Mouse (Mus musculus) heart, postnatal 0 days (tissue): Measurements from ENCODE around the gene Cyp51. TPM values are rescaled to one million over a fixed set of nuclear protein-coding genes. Genes with fewer than 3 reads are reported as not detected.
A peak's percentile ranks its signal among the peaks of the same experiment; 100 is the strongest.

Experiments
- ATAC-seq: fragments of 200-750 bp; cut with Nextera tagmentation; 2 replicates; pipeline ENCODE4 v1.8.0; 2017; ENCODE audit warnings: low read depth, moderate number of reproducible peaks, moderate library complexity; ENCODE audit not compliant: insufficient read depth
- DNase-seq: peaks from one replicate; pipeline ENCODE4 v3.0.0-alpha.2; 2016; ENCODE audit warnings: low spot score
- H3K27ac ChIP-seq: fragments of 300-500 bp; sonication (generic); 2 replicates; pipeline ENCODE4 v1.5.1; 2014; ENCODE audit warnings: low read depth, mild to moderate bottlenecking
- H3K27me3 ChIP-seq: fragments of 300-500 bp; sonication (generic); 2 replicates; pipeline ENCODE4 v1.6.1; 2014; ENCODE audit warnings: low read length, mixed read lengths; ENCODE audit not compliant: control insufficient read depth, insufficient read depth
- H3K36me3 ChIP-seq: fragments of 300-500 bp; sonication (generic); replicated peaks from 2 replicates; pipeline ENCODE4 v1.6.1; 2014; ENCODE audit warnings: low read length, mixed read lengths; ENCODE audit not compliant: control insufficient read depth, insufficient read depth
- H3K4me1 ChIP-seq: fragments of 300-500 bp; sonication (generic); 2 replicates; pipeline ENCODE4 v1.6.1; 2014; ENCODE audit warnings: antibody characterized with exemption; ENCODE audit not compliant: control insufficient read depth, insufficient read depth
- H3K4me2 ChIP-seq: fragments of 300-500 bp; sonication (generic); 2 replicates; pipeline ENCODE4 v1.6.1; 2014; ENCODE audit warnings: low read depth, mild to moderate bottlenecking, low read length, moderate library complexity
- H3K4me3 ChIP-seq: fragments of 300-500 bp; sonication (generic); 2 replicates; pipeline ENCODE4 v1.5.1; 2014; ENCODE audit warnings: low read depth, low read length
- H3K9ac ChIP-seq: fragments of 300-500 bp; sonication (generic); replicated peaks from 2 replicates; pipeline ENCODE4 v1.6.1; 2014; ENCODE audit warnings: low read depth, low read length, mixed read lengths
- H3K9me3 ChIP-seq: fragments of 300-500 bp; sonication (generic); replicated peaks from 2 replicates; pipeline ENCODE4 v1.6.1; 2016; ENCODE audit warnings: low read length; ENCODE audit not compliant: control insufficient read depth
- CTCF ChIP-seq: IDR thresholded peaks from 2 replicates; pipeline ENCODE4 v1.5.1; 2016; ENCODE audit warnings: antibody characterized with exemption, control low read depth, low read depth
- EP300 ChIP-seq: IDR thresholded peaks from 2 replicates; pipeline ENCODE4 v1.6.1; 2016; ENCODE audit warnings: antibody characterized with exemption, low read depth
- WGBS: fragments of 180-500 bp; shearing (Covaris S2); extraction: QIAGEN DNeasy Blood & Tissue Kit; methylation state at CpG from one replicate; pipeline ENCODE4 v1.1.7; 2014; 5-methylcytosine and 5-hydroxymethylcytosine counted together
- polyA plus RNA-seq: library from polyadenylated mRNA; unstranded; fragments of >200 nt; fragmentation: Nextera tagmentation; extraction: Ambion mirVana; gene quantifications from 2 replicates; pipeline ENCODE4 v1.2.1, GENCODE M21; 2015
- total RNA-seq: library from RNA; depleted of rRNA; stranded (reverse); fragments of >200 nt; gene quantifications from 2 replicates; pipeline ENCODE4 v1.2.3, GENCODE M21; 2014; ENCODE audit warnings: low replicate concordance

Gene Cyp51
- total and polyA plus RNA-seq, 2 experiments from 2014 or later, result 18.5 to 24.3 TPM

GRCm38 (mm10) chr5:4101770-4102169 is 2.8 kb downstream of the Cyp51 start:
- 92% methylated on average over 2 of the region's 2 CpGs for WGBS

GRCm38 (mm10) chr5:4101031-4101430 is 3.5 kb downstream of the Cyp51 start:
- ATAC-seq, result no peak
- Histone ChIP-seq H3K9ac (no peak overlapping the region), H3K4me1 (peaks cover 8% of the 10 kb centered on the region; the same call in 1 of the 2 replicates), H3K27me3 (no peaks in the 10 kb centered on the region), H3K36me3 (peaks cover 29% of the 10 kb centered on the region), H3K4me2 (no peak overlapping the region), H3K27ac (no peak overlapping the region), H3K4me3 (no peak overlapping the region), H3K9me3 (no peaks in the 10 kb centered on the region)
- no peak for TF ChIP-seq EP300
- TF ChIP-seq CTCF, result no peak
- 96% methylated on average over 4 of the region's 4 CpGs for WGBS
- DNase-seq, result no peak

More at GRCm38 (mm10) chr5:4101770-4102169, 2.8 kb downstream of the Cyp51 start:
- DNase-seq (no peak), ATAC-seq (no peak)
- no peak for TF ChIP-seq EP300
- TF ChIP-seq CTCF, result peak; percentile 26
- no peak overlapping the region for H3K27ac ChIP-seq
- H3K4me3 ChIP-seq, result no peak overlapping the region
- no peaks in the 10 kb centered on the region for H3K9me3 ChIP-seq
- peaks cover 29% of the 10 kb centered on the region for H3K36me3 ChIP-seq
- no peak overlapping the region for H3K4me2 ChIP-seq
- H3K9ac ChIP-seq, result no peak overlapping the region
- H3K4me1 ChIP-seq, result peaks cover 8% of the 10 kb centered on the region; the same call in 1 of the 2 replicates
- no peaks in the 10 kb centered on the region for H3K27me3 ChIP-seq

GRCm38 (mm10) chr5:4094471-4094870 is 10.1 kb downstream of the Cyp51 start:
- TF ChIP-seq EP300 (no peak), CTCF (no peak)
- WGBS, result 86% methylated on average over 5 of the region's 5 CpGs
- Histone ChIP-seq H3K36me3 (peaks cover 46% of the 10 kb centered on the region), H3K4me3 (no peak overlapping the region), H3K27ac (no peak overlapping the region), H3K9ac (no peak overlapping the region), H3K4me1 (no peaks in the 10 kb centered on the region), H3K4me2 (no peak overlapping the region), H3K9me3 (no peaks in the 10 kb centered on the region), H3K27me3 (no peaks in the 10 kb centered on the region)
- DNase-seq (no peak), ATAC-seq (no peak)

- 83% methylated on average over 5 of the region's 5 CpGs for WGBS
- Histone ChIP-seq H3K4me3 (no peak overlapping the region), H3K36me3 (peaks cover 74% of the 10 kb centered on the region), H3K9ac (no peak overlapping the region), H3K9me3 (no peaks in the 10 kb centered on the region), H3K4me1 (no peaks in the 10 kb centered on the region), H3K4me2 (no peak overlapping the region), H3K27me3 (no peaks in the 10 kb centered on the region), H3K27ac (no peak overlapping the region)
- ATAC-seq (no peak), DNase-seq (no peak)
- TF ChIP-seq CTCF (no peak), EP300 (no peak)
These were observed 16.4 kb downstream of the Cyp51 start for GRCm38 (mm10) chr5:4088190-4088589.

- Histone ChIP-seq H3K9me3 (no peaks in the 10 kb centered on the region), H3K9ac (no peak overlapping the region), H3K4me2 (no peak overlapping the region), H3K4me1 (no peaks in the 10 kb centered on the region), H3K27ac (no peak overlapping the region), H3K4me3 (no peak overlapping the region), H3K27me3 (no peaks in the 10 kb centered on the region), H3K36me3 (peaks cover 79% of the 10 kb centered on the region)
- DNase-seq (no peak), ATAC-seq (no peak)
- 89% methylated on average over 4 of the region's 4 CpGs for WGBS
- TF ChIP-seq CTCF (no peak), EP300 (no peak)
These were observed 18.2 kb downstream of the Cyp51 start for GRCm38 (mm10) chr5:4086309-4086708.

GRCm38 (mm10) chr5:4084948-4085347 is 19.6 kb downstream of the Cyp51 start:
- Histone ChIP-seq H3K27me3 (no peaks in the 10 kb centered on the region), H3K9ac (no peak overlapping the region), H3K4me1 (no peaks in the 10 kb centered on the region), H3K4me3 (no peak overlapping the region), H3K9me3 (no peaks in the 10 kb centered on the region), H3K27ac (no peak overlapping the region), H3K4me2 (no peak overlapping the region), H3K36me3 (peaks cover 75% of the 10 kb centered on the region)
- WGBS, result 97% methylated on average over 7 of the region's 7 CpGs
- TF ChIP-seq CTCF (no peak), EP300 (no peak)
- no peak for ATAC-seq
- DNase-seq, result no peak
